Mouse (Mus musculus) liver, adult 2 months (tissue): Measurements from ENCODE around the gene Ndufv2. TPM values are rescaled to one million over a fixed set of nuclear protein-coding genes. Genes with fewer than 3 reads are reported as not detected.

Experiments
- DNase-seq: peaks from one replicate; pipeline ENCODE4 v3.0.0-alpha.2; 2011; ENCODE audit warnings: low read depth, low spot score; ENCODE audit errors: extremely low read depth
- H3K27ac ChIP-seq: fragments of 200-500 bp; replicated peaks from 2 replicates; pipeline ENCODE4 v1.5.1; 2012; ENCODE audit warnings: low read depth, mild to moderate bottlenecking, control low read depth, inconsistent platforms, low read length; ENCODE audit not compliant: insufficient read depth
- H3K27me3 ChIP-seq: fragments of 200-500 bp; 2 replicates; pipeline ENCODE4 v1.6.1; 2012; ENCODE audit warnings: mild to moderate bottlenecking, moderate library complexity, low read length, inconsistent platforms; ENCODE audit not compliant: control insufficient read depth, insufficient read depth
- H3K36me3 ChIP-seq: fragments of 200-500 bp; 2 replicates; pipeline ENCODE4 v1.6.1; 2012; ENCODE audit warnings: low read length, inconsistent platforms; ENCODE audit not compliant: control insufficient read depth, insufficient read depth
- H3K4me1 ChIP-seq: fragments of 200-500 bp; 2 replicates; pipeline ENCODE4 v1.6.1; 2011; ENCODE audit warnings: low read length; ENCODE audit not compliant: control insufficient read depth, insufficient read depth
- H3K4me3 ChIP-seq: fragments of 200-500 bp; 2 replicates; pipeline ENCODE4 v1.5.1; 2011; ENCODE audit warnings: low read depth, mild to moderate bottlenecking, control low read depth, low read length, moderate library complexity; ENCODE audit not compliant: insufficient read depth
- H3K79me2 ChIP-seq: fragments of 200-500 bp; 2 replicates; pipeline ENCODE4 v1.6.1; 2012; ENCODE audit warnings: inconsistent platforms, mild to moderate bottlenecking, low read length, moderate library complexity; ENCODE audit not compliant: control insufficient read depth, insufficient read depth
- H3K9ac ChIP-seq: fragments of 200-500 bp; 2 replicates; pipeline ENCODE4 v1.6.1; 2012; ENCODE audit warnings: low read depth, mild to moderate bottlenecking, control low read depth, inconsistent platforms, low read length
- CTCF ChIP-seq: fragments of 200-500 bp; IDR thresholded peaks from 2 replicates; pipeline ENCODE4 v1.5.1; 2011; ENCODE audit warnings: low read depth, low read length, control low read depth
- POLR2A ChIP-seq: fragments of 200-500 bp; IDR thresholded peaks from 2 replicates; pipeline ENCODE4 v1.6.1; 2011; ENCODE audit warnings: low read length, control low read depth; ENCODE audit not compliant: insufficient read depth; ENCODE audit errors: extremely low read depth
- WGBS: fragments of 180-500 bp; shearing (Covaris S2); methylation state at CpG from one replicate; pipeline ENCODE4 v1.1.7; 2018; 5-methylcytosine and 5-hydroxymethylcytosine counted together
- polyA plus RNA-seq: library from polyadenylated mRNA; depleted of rRNA; stranded (reverse); fragments of >200 nt; gene quantifications from 2 replicates; pipeline ENCODE4 v1.2.3, GENCODE M21; 2012
- total RNA-seq: library from RNA; depleted of rRNA; stranded (reverse); fragments of >200 nt; gene quantifications from 2 replicates; pipeline ENCODE4 v1.2.3, GENCODE M21; 2014

Gene Ndufv2
- total and polyA plus RNA-seq, 2 experiments: 55.9 to 180 TPM

DNA sequence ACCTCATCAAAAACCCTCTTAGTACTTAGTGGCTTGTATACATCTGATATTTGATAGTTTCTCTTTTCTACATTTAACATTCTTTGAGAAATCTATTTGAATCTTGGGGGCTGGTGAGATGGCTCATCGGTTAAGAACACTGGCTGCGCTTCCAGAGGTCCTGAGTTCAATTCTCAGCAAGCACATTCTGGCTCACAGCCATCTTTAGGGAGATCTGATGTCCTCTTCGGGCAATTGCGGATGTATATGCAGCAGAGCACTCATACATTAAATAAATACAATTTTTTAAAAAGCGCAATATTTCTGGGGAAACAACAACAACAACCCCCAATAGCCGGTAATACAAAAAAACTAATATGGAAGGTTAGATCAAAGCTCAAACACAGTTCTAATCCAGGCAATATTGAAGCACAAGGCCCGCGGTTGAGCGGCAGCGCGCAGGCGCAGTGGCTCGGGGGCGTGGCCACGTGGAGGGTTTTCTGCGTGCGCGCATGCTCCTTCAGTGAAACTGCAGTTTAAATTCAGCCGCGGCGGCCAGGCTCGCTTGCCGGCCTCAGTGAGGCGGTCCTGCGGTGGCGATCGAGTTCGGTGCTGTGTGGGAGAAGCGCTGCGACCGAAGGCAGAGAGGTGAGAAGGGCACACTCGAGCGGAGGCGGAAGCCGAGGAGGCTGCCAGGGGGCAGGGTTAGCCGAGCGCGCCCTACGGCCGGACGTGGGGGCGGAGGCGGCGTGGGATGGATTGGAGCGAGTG is 21.9 kb upstream of the Ndufv2 start, which contains the start of gene Ddx11:
Ddx11 (plus strand) TSS at position 455 of the 750 bp plus-strand sequence.
- H3K36me3 ChIP-seq: peaks cover 3% of the 10 kb centered on the region; the same call in 1 of the 2 replicates
- H3K4me3 ChIP-seq: peak within 1 kb of the TSS; percentile 89
- H3K79me2 ChIP-seq: no peaks in the 10 kb centered on the region; the same call in 1 of the 2 replicates
- no peaks in the 10 kb centered on the region for H3K27me3 ChIP-seq
- H3K4me1 ChIP-seq: peaks cover 3% of the 10 kb centered on the region; the same call in 1 of the 2 replicates
- peak; percentile 77 for DNase-seq
- peak within 1 kb of the TSS; percentile 84 for H3K9ac ChIP-seq
- WGBS: 5% methylated on average over 45 of the region's 45 CpGs
- H3K27ac ChIP-seq: peak within 1 kb of the TSS; percentile 89
- no peak for TF ChIP-seq CTCF
- peak; percentile 67; the same call in 1 of the 2 replicates for TF ChIP-seq POLR2A

DNA sequence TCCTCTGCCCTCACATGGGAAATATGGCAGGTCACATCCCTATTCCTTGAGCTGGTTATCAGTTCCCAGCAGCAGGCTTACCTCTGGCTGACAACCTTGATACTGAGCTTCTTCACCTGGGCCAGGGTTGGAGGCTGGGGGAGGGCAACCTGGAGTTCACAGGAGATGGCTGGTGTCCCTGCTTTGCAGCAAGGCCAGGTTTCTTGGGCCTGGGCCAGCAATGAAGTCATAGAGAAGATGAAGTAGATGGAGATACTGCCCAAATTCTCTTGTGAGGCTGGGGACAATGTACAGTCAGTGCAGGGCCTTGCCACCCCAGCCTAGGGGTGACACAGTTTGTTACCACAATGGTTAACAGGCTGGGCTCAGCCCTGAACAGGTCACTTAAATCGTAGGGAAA is 19.3 kb upstream of the Ndufv2 start:
- H3K4me1 ChIP-seq: peaks cover 3% of the 10 kb centered on the region; the same call in 1 of the 2 replicates
- WGBS: 43% methylated on average over 1 of the region's 1 CpGs
- DNase-seq: peak; percentile 12
- TF ChIP-seq POLR2A (no peak), CTCF (no peak)
- no peak overlapping the region for H3K4me3 ChIP-seq
- H3K27ac ChIP-seq: no peak overlapping the region
- no peaks in the 10 kb centered on the region; the same call in 1 of the 2 replicates for H3K79me2 ChIP-seq
- H3K9ac ChIP-seq: no peak overlapping the region
- H3K36me3 ChIP-seq: peaks cover 13% of the 10 kb centered on the region
- no peaks in the 10 kb centered on the region for H3K27me3 ChIP-seq

DNA sequence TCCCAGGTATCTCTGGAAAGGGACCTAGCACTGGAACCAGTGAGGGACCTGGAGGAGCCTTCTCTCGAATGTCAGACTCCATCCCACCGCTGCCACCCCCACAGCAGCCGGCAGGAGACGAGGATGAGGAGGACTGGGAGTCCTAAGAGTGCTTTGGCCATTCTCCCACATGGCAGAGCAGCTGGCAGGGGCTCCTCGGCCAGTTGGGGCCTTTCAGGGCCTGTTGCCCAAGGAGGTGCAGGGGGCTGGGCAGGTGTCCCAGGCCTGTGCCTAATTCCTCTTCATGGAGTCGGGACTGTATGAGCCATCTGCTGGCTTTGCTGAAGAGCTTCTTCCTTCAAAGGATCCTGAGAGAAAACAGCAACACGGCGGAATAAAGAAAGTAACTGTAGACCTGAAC is 17.6 kb upstream of the Ndufv2 start:
- Histone ChIP-seq H3K4me1 (no peaks in the 10 kb centered on the region), H3K4me3 (no peak overlapping the region), H3K79me2 (no peaks in the 10 kb centered on the region), H3K36me3 (peaks cover 18% of the 10 kb centered on the region), H3K27me3 (no peaks in the 10 kb centered on the region), H3K9ac (no peak overlapping the region), H3K27ac (no peak overlapping the region)
- TF ChIP-seq CTCF: no peak
- TF ChIP-seq POLR2A: no peak
- DNase-seq: no peak
- WGBS: 88% methylated on average over 8 of the region's 8 CpGs

DNA sequence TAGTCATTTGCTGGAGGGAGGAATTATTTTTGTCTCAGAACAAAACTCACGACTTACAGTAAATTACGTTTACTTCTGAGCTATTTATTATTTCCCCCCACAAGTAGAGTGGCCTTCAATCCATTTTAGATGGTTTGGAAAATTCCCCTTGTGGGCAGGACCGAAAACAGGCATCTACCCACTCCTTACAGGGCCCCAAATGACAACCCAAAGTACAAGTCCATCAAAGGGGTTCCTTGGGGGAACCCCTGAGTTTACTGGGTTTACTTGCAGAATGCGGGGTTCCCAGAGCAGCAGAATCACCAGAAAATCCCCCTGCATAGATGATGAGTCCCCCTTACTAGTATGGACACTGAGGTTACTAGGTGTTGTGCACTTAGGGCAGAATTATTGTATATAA is 10.8 kb upstream of the Ndufv2 start:
- TF ChIP-seq CTCF (no peak), POLR2A (no peak)
- WGBS: 30% methylated on average over 4 of the region's 4 CpGs
- Histone ChIP-seq H3K27me3 (no peaks in the 10 kb centered on the region), H3K4me3 (peak overlapping the region; percentile 99; the same call in 1 of the 2 replicates), H3K9ac (no peak overlapping the region), H3K27ac (no peak overlapping the region), H3K79me2 (0 out of 2 replicates have a peak, but pooled peaks cover 4% of the 10 kb centered on the region), H3K4me1 (peaks cover 13% of the 10 kb centered on the region), H3K36me3 (peaks cover 7% of the 10 kb centered on the region; the same call in 1 of the 2 replicates)
- DNase-seq: no peak

DNA sequence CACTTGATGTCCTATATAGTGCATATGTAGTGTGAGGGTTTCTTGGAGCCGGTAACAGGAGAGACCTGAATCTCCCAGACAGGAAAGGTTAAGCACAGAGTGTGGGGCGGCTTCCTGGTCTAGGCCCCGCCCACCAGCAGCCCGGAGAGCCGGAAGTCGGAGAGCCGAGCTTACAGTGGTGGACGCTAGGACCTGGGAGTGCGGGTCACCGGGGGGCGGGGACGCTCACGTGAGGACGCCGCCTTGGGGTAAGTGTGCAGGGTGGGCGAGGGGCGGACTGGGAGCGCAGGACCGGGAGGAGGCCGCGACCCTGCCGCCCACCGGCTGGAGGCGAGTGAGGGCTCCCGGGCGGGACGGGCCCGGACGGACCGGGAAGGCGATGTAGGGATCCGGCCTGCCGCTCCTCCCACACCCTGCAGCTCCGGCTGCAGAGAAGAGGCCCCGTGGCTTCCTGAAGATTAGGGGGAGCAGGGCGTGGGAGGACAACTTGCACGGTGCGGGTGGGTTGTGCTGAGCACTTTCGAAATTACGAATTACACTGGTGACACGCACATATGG is 10.1 kb upstream of the Ndufv2 start, which contains the start of gene Washc1:
Washc1 (plus strand) TSS at position 144 of the 558 bp plus-strand sequence.
- peak within 1 kb of the TSS; percentile 99 for H3K4me3 ChIP-seq
- H3K27me3 ChIP-seq: no peaks in the 10 kb centered on the region
- WGBS: under 1% methylated on average over 40 of the region's 41 CpGs
- H3K36me3 ChIP-seq: peaks cover 5% of the 10 kb centered on the region; the same call in 1 of the 2 replicates
- H3K79me2 ChIP-seq: 0 out of 2 replicates have a peak, but pooled peaks cover 4% of the 10 kb centered on the region
- peaks cover 13% of the 10 kb centered on the region for H3K4me1 ChIP-seq
- peak; percentile 82 for DNase-seq
- peak within 1 kb of the TSS; percentile 98 for H3K9ac ChIP-seq
- 0 out of 2 replicates have a peak, but pooled peaks have one; percentile 48 for TF ChIP-seq POLR2A
- TF ChIP-seq CTCF: no peak
- peak within 1 kb of the TSS; percentile 83 for H3K27ac ChIP-seq
